Mouse (Mus musculus): ENCODE results near the gene Gm29110. TPM values are rescaled to one million over a fixed set of nuclear protein-coding genes. Genes with fewer than 3 reads are reported as not detected.
"Not testable (repeated sequence)": the region's sequence is repeated elsewhere in the genome, so short reads cannot be mapped to it uniquely, and the experiment has no call there.

The Gm29110 gene
- total RNA-seq (2017), result not detected in 3 replicates

DNA sequence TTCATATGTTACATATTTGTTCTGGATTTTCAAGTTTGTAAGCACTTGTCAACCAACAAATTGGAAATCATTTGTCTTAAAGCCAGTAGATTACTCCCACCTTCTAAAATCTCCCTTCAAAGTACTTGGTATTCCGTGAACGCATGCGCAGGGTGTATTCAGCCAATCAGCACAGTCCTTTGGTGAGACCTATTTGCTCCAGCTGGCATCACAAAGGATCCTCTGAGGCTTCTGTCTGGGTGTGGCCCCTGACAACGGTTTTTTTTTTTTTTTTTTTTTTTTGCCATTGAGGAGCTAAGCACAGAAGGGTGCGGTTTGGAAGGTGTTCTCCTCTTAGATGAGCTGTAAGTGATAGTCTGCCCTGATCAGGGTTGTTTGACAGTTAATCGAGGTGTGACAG, at the start of gene Gm29110:
Gm29110 (plus strand) TSS at position 301 of the 400 bp plus-strand sequence.
- not testable (repeated sequence) for ATAC-seq (replicated peaks; ENCODE audit: insufficient number of reproducible peaks, low FRiP score, low TSS enrichment, poor library complexity, severe bottlenecking)

Other genes with a start within 250 kb of the Gm29110 start
- gene Gm21913, start 153.4 kb downstream of the Gm29110 start, total RNA-seq (2017), result not detected in 3 replicates